Mouse (Mus musculus) cortical plate, adult 2 months (tissue): Measurements from ENCODE around the gene Hist1h2bb.

Experiments used
- CTCF ChIP-seq: fragments of 200-500 bp; IDR thresholded peaks from 2 replicates; pipeline ENCODE4 v1.5.1; 2011; ENCODE audit warnings: mild to moderate bottlenecking, control low read depth, low read length; ENCODE audit not compliant: insufficient read depth; ENCODE audit errors: extremely low read depth
- POLR2A ChIP-seq: fragments of 200-500 bp; IDR thresholded peaks from 2 replicates; pipeline ENCODE4 v1.6.1; 2011; ENCODE audit warnings: mild to moderate bottlenecking, low read length, control low read depth; ENCODE audit not compliant: insufficient read depth; ENCODE audit errors: extremely low read depth

- TF ChIP-seq POLR2A (no peak), CTCF (no peak)
Measured at GRCm38 (mm10) chr13:23737091-23737490, 9.4 kb upstream of the Hist1h2bb start.
